Mouse (Mus musculus) liver, embryonic 16.5 days (tissue): ENCODE results near the gene Mrpl12. TPM values are rescaled to one million over a fixed set of nuclear protein-coding genes. Genes with fewer than 3 reads are reported as not detected.

Source experiments
- ATAC-seq: fragments of 200-750 bp; cut with Nextera tagmentation; 2 replicates; pipeline ENCODE4 v1.8.0; 2017; ENCODE audit warnings: low read depth, mild to moderate bottlenecking, moderate number of reproducible peaks, moderate library complexity
- H3K27ac ChIP-seq: fragments of 300-500 bp; sonication (generic); 2 replicates; pipeline ENCODE4 v1.5.1; 2014; ENCODE audit warnings: mild to moderate bottlenecking, low read length
- H3K27me3 ChIP-seq: fragments of 300-500 bp; sonication (generic); 2 replicates; pipeline ENCODE4 v1.6.1; 2014; ENCODE audit warnings: low read depth, low read length, mixed read lengths; ENCODE audit not compliant: control insufficient read depth, insufficient read depth
- H3K36me3 ChIP-seq: fragments of 300-500 bp; sonication (generic); 2 replicates; pipeline ENCODE4 v1.6.1; 2014; ENCODE audit warnings: mild to moderate bottlenecking; ENCODE audit not compliant: control insufficient read depth, insufficient read depth
- H3K4me1 ChIP-seq: fragments of 300-500 bp; sonication (generic); 2 replicates; pipeline ENCODE4 v1.6.1; 2014; ENCODE audit warnings: low read depth, low read length, mixed read lengths; ENCODE audit not compliant: control insufficient read depth
- H3K4me2 ChIP-seq: fragments of 300-500 bp; sonication (generic); 2 replicates; pipeline ENCODE4 v1.6.1; 2014; ENCODE audit warnings: low read depth, low read length, mixed read lengths
- H3K4me3 ChIP-seq: fragments of 300-500 bp; sonication (generic); 2 replicates; pipeline ENCODE4 v1.5.1; 2014; ENCODE audit warnings: low read depth, mild to moderate bottlenecking, low read length
- H3K9ac ChIP-seq: fragments of 300-500 bp; sonication (generic); 2 replicates; pipeline ENCODE4 v1.6.1; 2014; ENCODE audit warnings: low read depth, low read length
- H3K9me3 ChIP-seq: fragments of 300-500 bp; sonication (generic); replicated peaks from 2 replicates; pipeline ENCODE4 v1.6.1; 2016; ENCODE audit warnings: low read length; ENCODE audit not compliant: control insufficient read depth
- WGBS: fragments of 180-500 bp; shearing (Covaris S2); extraction: QIAGEN DNeasy Blood & Tissue Kit; methylation state at CpG from one replicate; pipeline ENCODE4 v1.1.7; 2014; ENCODE audit not compliant: insufficient replicate concordance; 5-methylcytosine and 5-hydroxymethylcytosine counted together
- polyA plus RNA-seq: library from polyadenylated mRNA; unstranded; fragments of >200 nt; fragmentation: Nextera tagmentation; extraction: Ambion mirVana; gene quantifications from 2 replicates; pipeline ENCODE4 v1.2.1, GENCODE M21; 2015

Mrpl12 gene
- polyA plus RNA-seq, 1 experiment from 2014 or later: 83.1 TPM

GRCm38 (mm10) chr11:120498891-120499290, 14.5 kb downstream of the Mrpl12 start:
- Histone ChIP-seq H3K4me2 (no peak overlapping the region), H3K9ac (no peak overlapping the region), H3K36me3 (peaks cover 17% of the 10 kb centered on the region), H3K4me3 (no peak overlapping the region), H3K9me3 (no peaks in the 10 kb centered on the region), H3K4me1 (peaks cover 6% of the 10 kb centered on the region), H3K27ac (no peak overlapping the region), H3K27me3 (no peaks in the 10 kb centered on the region)
- WGBS: 76% methylated on average over 5 of the region's 5 CpGs
- ATAC-seq: no peak

DNA sequence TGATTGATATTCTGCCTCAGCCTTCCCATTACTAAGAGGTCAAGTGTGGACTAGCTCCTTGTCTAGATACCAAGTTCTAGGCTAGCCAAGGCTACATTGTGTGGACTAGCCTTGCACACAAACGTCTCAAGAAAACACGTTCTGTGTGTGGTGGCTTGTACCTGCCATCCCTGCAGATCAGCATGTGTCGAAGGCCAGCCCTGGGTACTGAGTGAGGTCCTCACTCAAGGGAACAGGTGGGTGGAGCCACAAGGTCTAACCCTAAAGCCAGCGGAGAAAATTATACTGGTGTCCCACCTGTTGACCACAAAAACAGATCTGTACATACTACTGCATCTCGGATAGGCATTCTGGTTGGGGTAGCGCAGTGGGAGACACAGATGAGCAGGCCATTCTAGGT, 15.5 kb downstream of the Mrpl12 start:
- Histone ChIP-seq H3K36me3 (peaks cover 17% of the 10 kb centered on the region), H3K4me1 (peaks cover 5% of the 10 kb centered on the region), H3K27me3 (no peaks in the 10 kb centered on the region), H3K4me2 (no peak overlapping the region), H3K27ac (no peak overlapping the region), H3K4me3 (no peak overlapping the region), H3K9ac (no peak overlapping the region), H3K9me3 (no peaks in the 10 kb centered on the region)
- no peak for ATAC-seq
- WGBS: 73% methylated on average over 6 of the region's 6 CpGs

- Histone ChIP-seq H3K4me1 (peaks cover 5% of the 10 kb centered on the region), H3K9ac (no peak overlapping the region), H3K9me3 (no peaks in the 10 kb centered on the region), H3K27ac (no peak overlapping the region), H3K4me2 (no peak overlapping the region), H3K27me3 (no peaks in the 10 kb centered on the region), H3K4me3 (no peak overlapping the region), H3K36me3 (peaks cover 13% of the 10 kb centered on the region)
- ATAC-seq: peak; percentile 12; the same call in 1 of the 2 replicates
- WGBS: 18% methylated on average over 3 of the region's 3 CpGs
Observed at GRCm38 (mm10) chr11:120500357-120500756, 15.9 kb downstream of the Mrpl12 start.

GRCm38 (mm10) chr11:120501018-120501417, 16.6 kb downstream of the Mrpl12 start:
- no peaks in the 10 kb centered on the region for H3K9me3 ChIP-seq
- no peaks in the 10 kb centered on the region for H3K27me3 ChIP-seq
- no peak overlapping the region for H3K4me3 ChIP-seq
- peaks cover 5% of the 10 kb centered on the region for H3K4me1 ChIP-seq
- H3K27ac ChIP-seq: no peak overlapping the region
- no peak overlapping the region for H3K9ac ChIP-seq
- peaks cover 9% of the 10 kb centered on the region for H3K36me3 ChIP-seq
- ATAC-seq: no peak
- no peak overlapping the region for H3K4me2 ChIP-seq
- 46% methylated on average over 6 of the region's 6 CpGs for WGBS

DNA sequence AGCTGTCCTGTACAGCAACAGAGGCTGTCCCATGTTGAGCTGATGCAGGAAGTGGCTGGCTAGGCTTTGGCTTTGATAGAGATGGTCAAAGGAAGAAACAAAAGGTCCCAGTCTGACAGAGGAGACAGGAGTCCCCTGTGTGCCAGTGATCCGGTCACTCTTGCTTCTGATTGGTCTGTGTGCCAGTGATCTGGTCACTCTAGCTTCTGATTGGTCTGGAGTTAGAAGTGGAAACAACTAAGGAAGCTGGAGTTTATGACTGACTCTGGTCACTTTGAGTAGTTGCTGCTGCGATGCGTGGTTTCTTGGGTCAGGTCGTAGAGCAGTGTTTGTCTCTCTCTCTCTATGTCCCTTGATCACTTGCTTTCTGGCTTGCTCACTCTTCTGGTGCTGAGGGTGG, 17.3 kb downstream of the Mrpl12 start:
- Histone ChIP-seq H3K36me3 (peaks cover 6% of the 10 kb centered on the region), H3K27me3 (no peaks in the 10 kb centered on the region), H3K9me3 (no peaks in the 10 kb centered on the region), H3K4me3 (no peak overlapping the region), H3K9ac (no peak overlapping the region), H3K4me1 (peaks cover 5% of the 10 kb centered on the region), H3K4me2 (no peak overlapping the region), H3K27ac (no peak overlapping the region)
- WGBS: 60% methylated on average over 4 of the region's 4 CpGs
- ATAC-seq: no peak

GRCm38 (mm10) chr11:120505661-120506060, 21.2 kb downstream of the Mrpl12 start:
- H3K9me3 ChIP-seq: no peaks in the 10 kb centered on the region
- peak; percentile 40; the same call in 1 of the 2 replicates for ATAC-seq
- H3K27ac ChIP-seq: no peak overlapping the region
- H3K4me3 ChIP-seq: no peak overlapping the region
- H3K36me3 ChIP-seq: no peaks in the 10 kb centered on the region
- no peak overlapping the region for H3K9ac ChIP-seq
- H3K4me1 ChIP-seq: peaks cover 12% of the 10 kb centered on the region
- WGBS: 66% methylated on average over 3 of the region's 3 CpGs
- no peaks in the 10 kb centered on the region for H3K27me3 ChIP-seq
- no peak overlapping the region for H3K4me2 ChIP-seq

GRCm38 (mm10) chr11:120506899-120507298, 22.5 kb downstream of the Mrpl12 start:
- H3K4me1 ChIP-seq: peaks cover 17% of the 10 kb centered on the region
- no peaks in the 10 kb centered on the region for H3K27me3 ChIP-seq
- no peak overlapping the region for H3K4me2 ChIP-seq
- no peak overlapping the region for H3K27ac ChIP-seq
- 49% methylated on average over 4 of the region's 4 CpGs for WGBS
- H3K4me3 ChIP-seq: no peak overlapping the region
- no peak overlapping the region for H3K9ac ChIP-seq
- H3K9me3 ChIP-seq: no peaks in the 10 kb centered on the region
- H3K36me3 ChIP-seq: no peaks in the 10 kb centered on the region
- ATAC-seq: 0 out of 2 replicates have a peak, but pooled peaks have one; percentile 22

GRCm38 (mm10) chr11:120507611-120508289, 23.3 kb downstream of the Mrpl12 start:
- no peak for ATAC-seq
- no peak overlapping the region for H3K27ac ChIP-seq
- no peaks in the 10 kb centered on the region for H3K36me3 ChIP-seq
- 64% methylated on average over 13 of the region's 13 CpGs for WGBS
- H3K4me2 ChIP-seq: no peak overlapping the region
- H3K9me3 ChIP-seq: no peaks in the 10 kb centered on the region
- H3K27me3 ChIP-seq: no peaks in the 10 kb centered on the region
- no peak overlapping the region for H3K4me3 ChIP-seq
- H3K4me1 ChIP-seq: peaks cover 17% of the 10 kb centered on the region
- H3K9ac ChIP-seq: no peak overlapping the region

- Histone ChIP-seq H3K27me3 (no peaks in the 10 kb centered on the region), H3K4me2 (no peak overlapping the region), H3K9me3 (no peaks in the 10 kb centered on the region), H3K4me3 (no peak overlapping the region), H3K27ac (no peak overlapping the region), H3K9ac (no peak overlapping the region), H3K4me1 (peaks cover 17% of the 10 kb centered on the region), H3K36me3 (no peaks in the 10 kb centered on the region)
- no peak for ATAC-seq
- 74% methylated on average over 9 of the region's 9 CpGs for WGBS
Observed at GRCm38 (mm10) chr11:120508290-120508870, 24.0 kb downstream of the Mrpl12 start.
